Comparison of ENCODE assay signal across 8 mouse cellular contexts in the genomic region with DNA sequence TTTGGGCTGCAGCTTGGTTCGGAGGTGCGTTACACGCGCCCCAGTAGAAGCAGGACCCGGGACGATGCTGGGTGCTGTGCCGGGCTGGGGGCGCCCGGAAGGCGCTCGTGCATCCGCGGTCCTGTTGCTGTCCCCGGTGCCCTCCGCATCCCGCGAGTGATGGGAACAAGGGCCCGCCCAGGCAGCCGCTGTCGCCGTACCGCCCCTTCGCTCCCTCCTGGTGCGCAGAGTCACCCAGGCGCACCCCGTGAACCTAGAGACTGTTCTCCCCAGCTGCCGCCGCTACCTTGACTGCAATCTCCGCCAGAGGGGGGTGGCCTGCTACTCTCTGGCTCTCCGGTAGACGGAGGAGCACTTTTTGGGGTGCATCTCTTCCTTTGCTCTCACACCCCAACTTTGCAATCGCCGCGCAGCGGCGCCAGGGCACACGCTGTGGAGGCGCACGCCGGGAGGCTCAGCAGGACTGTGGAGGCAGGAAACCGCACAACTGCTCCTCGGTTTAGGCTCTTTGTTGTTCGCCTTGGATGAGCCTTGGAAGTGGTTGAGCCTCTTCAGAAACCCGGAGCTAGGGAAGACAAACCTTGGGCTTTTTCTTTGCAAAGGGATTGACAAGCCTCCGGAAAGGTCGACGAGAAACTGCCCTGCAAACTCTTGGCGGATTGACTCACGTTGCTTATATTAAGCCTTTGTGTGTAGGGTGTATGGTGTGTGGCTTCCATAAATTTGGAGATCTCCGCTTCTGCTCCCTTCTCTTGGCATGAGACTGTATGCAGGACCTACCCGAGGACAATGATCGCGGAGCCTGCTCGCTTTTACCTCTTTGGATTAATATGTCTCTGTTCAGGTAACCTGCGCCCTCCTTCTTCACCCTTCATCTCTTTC.
DNase-seq lines count a peak whose midpoint lies in the region; ATAC-seq lines count a peak whose summit lies in the region.

No protein-coding gene starts in this region.

- H3K4me1 ChIP-seq in intestine, embryonic 16.5 days (ENCODE audit: control insufficient read depth, insufficient read depth, low read length) = no peaks in the 10 kb centered on the region
- peaks cover 8% of the 10 kb centered on the region; the same call in 1 of the 2 replicates for H3K4me1 ChIP-seq in megakaryocyte, embryonic 14.5 days

- H3K27me3 ChIP-seq in intestine, embryonic 16.5 days (replicated peaks; ENCODE audit: control insufficient read depth, insufficient read depth, low read length) = no peaks in the 10 kb centered on the region
- peaks cover 17% of the 10 kb centered on the region for H3K27me3 ChIP-seq in megakaryocyte, embryonic 14.5 days (replicated peaks)

- DNase-seq in adrenal gland, adult 18-20 months (ENCODE audit: low spot score in 2 of 2) = peak; percentile 47 to 63
- DNase-seq in embryo, embryonic 11 days = peak; percentile 68
- peak; percentile 7 to 55 for DNase-seq in left cerebral cortex, postnatal 14 days (ENCODE audit: low spot score in 2 of 2)
- peak; percentile 68 for DNase-seq in right cerebral cortex, postnatal 25 days

- H3K27ac ChIP-seq in intestine, embryonic 16.5 days (ENCODE audit: low read length) = peak overlapping the region; percentile 94

- WGBS in intestine, embryonic 16.5 days = under 1% methylated on average over 49 of the region's 55 CpGs

- peak overlapping the region; percentile 90 for H3K4me2 ChIP-seq in intestine, embryonic 16.5 days (ENCODE audit: low read depth, low read length)

- H3K4me3 ChIP-seq in intestine, embryonic 16.5 days (ENCODE audit: low read length) = peak overlapping the region; percentile 79
- H3K4me3 ChIP-seq in megakaryocyte, embryonic 14.5 days (replicated peaks) = peak overlapping the region; percentile 67

- H3K9ac ChIP-seq in intestine, embryonic 16.5 days (ENCODE audit: low read depth, low read length) = peak overlapping the region; percentile 76

- H3K9me3 ChIP-seq in intestine, embryonic 16.5 days (ENCODE audit: control insufficient read depth, low read length) = no peaks in the 10 kb centered on the region
- no peaks in the 10 kb centered on the region for H3K9me3 ChIP-seq in megakaryocyte, embryonic 14.5 days

- H3K36me3 ChIP-seq in intestine, embryonic 16.5 days (ENCODE audit: control insufficient read depth, insufficient read depth, low read length) = no peaks in the 10 kb centered on the region
- no peaks in the 10 kb centered on the region for H3K36me3 ChIP-seq in megakaryocyte, embryonic 14.5 days (replicated peaks; ENCODE audit: low read length)

- intact Hi-C loops in left cerebral cortex, postnatal 14 days (cut with DNase I) = no loop called here

- peak; percentile 66 for ATAC-seq in granulocyte monocyte progenitor cell, adult 5-6 weeks (replicated peaks; ENCODE audit: poor library complexity, severe bottlenecking)
- peak; percentile 92 for ATAC-seq in intestine, embryonic 16.5 days
- ATAC-seq in activated CD4-positive, CD25-positive, alpha-beta regulatory T cell, adult 4 months = no peak
